Mouse (Mus musculus): Measurements from ENCODE around the gene Golga4. TPM values are rescaled to one million over a fixed set of nuclear protein-coding genes. Genes with fewer than 3 reads are reported as not detected.

The Golga4 gene
- polyA plus RNA-seq, 1 experiment from 2014 or later, result 46.2 TPM

DNA sequence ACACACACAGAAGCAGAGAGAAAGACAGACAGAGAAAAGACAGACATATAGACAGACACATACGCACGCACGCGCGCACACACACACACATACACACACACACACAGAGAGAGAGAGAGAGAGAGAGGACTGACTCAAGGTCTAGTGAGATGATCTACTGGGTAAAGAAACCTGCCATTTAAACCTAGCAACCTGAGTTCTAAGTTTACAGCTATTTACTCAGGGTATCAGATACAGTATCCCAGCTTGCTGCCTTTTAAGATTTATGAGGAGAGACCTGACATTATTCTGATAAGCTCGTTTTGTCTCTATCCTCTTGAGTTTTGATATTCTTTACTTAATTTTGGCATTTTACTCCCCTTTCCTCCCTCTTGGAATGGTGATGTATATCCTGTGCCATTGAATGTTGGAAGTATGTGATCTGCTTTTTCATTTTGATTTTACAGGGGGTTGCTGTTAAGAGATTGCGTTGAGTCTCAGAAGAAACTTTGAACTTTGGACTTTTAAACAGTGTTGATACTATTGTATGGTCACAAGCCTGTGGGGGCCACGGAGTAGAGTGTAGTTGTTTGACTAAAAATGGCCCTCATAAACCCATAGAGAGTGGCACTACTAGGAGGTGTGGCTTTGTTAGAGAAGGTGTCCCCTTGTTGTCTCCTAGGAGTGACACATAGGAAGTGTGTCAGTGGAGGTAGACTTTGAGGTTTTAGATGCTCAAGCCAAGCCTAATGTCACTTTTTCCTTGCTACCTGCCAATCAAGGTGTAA lies 13.0 kb upstream of the Golga4 start:
- Histone ChIP-seq H3K9ac (no peak overlapping the region), H3K9me3 (no peaks in the 10 kb centered on the region), H3K27ac (replicated peaks) (no peak overlapping the region), H3K4me2 (no peak overlapping the region), H3K27me3 (peaks cover 23% of the 10 kb centered on the region), H3K4me1 (replicated peaks) (peaks cover 12% of the 10 kb centered on the region), H3K36me3 (no peaks in the 10 kb centered on the region), H3K4me3 (no peak overlapping the region)
- WGBS, result 90% methylated on average over 8 of the region's 8 CpGs
- ATAC-seq (ENCODE audit: low FRiP score, low read depth), result no peak

DNA sequence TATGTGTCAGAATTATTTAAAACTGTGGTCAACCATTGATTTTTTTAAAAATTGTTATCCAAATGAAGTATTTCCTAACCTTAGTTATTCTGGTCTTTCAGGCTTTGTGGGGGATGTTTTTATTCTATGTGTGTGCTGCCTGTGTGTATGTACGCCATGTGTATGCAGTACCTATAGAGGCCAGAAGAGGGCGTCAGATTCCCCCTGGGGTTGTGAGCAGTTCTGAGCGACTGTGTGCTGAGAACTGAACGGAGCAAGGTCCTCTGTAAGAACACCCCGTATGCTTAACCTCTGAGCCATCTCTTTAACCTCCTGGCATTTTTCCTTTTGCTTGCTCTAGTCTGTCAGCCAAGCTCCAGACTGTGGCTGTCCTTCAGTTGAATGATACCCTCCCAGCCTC lies 12.0 kb upstream of the Golga4 start:
- Histone ChIP-seq H3K27me3 (peaks cover 16% of the 10 kb centered on the region), H3K4me1 (replicated peaks) (peaks cover 3% of the 10 kb centered on the region), H3K9ac (no peak overlapping the region)

DNA sequence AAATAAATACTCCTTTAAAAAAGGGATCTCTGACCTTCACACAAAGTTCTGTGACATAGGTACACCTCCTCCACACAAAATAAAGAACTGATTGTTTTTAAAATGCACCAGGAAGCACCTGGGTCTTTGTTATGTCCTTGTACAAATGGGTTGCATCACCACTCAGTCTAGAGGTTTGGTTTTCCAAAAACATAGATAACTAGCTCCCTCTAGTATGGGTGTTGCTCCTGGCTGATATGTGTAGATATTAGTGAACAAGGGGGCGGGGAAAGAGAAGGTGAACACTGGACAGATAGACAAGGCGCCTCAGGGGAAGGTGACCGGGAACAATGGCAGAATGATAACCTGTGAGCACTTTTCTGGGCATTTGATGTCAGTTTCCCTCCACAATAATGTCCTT lies 10.1 kb upstream of the Golga4 start:
- no peak for ATAC-seq (ENCODE audit: low FRiP score, low read depth)
- 88% methylated on average over 3 of the region's 3 CpGs for WGBS
- Histone ChIP-seq H3K9me3 (no peaks in the 10 kb centered on the region), H3K4me2 (no peak overlapping the region), H3K27ac (replicated peaks) (no peak overlapping the region), H3K4me1 (replicated peaks) (no peaks in the 10 kb centered on the region), H3K4me3 (no peak overlapping the region), H3K36me3 (no peaks in the 10 kb centered on the region), H3K27me3 (peaks cover 13% of the 10 kb centered on the region; the same call in 1 of the 2 replicates), H3K9ac (no peak overlapping the region)

More for the DNA sequence above, 12.0 kb upstream of the Golga4 start:
- H3K4me2 ChIP-seq, result no peak overlapping the region
- H3K4me3 ChIP-seq, result no peak overlapping the region
- ATAC-seq (ENCODE audit: low FRiP score, low read depth), result no peak
- 91% methylated on average over 5 of the region's 5 CpGs for WGBS
- no peak overlapping the region for H3K27ac ChIP-seq (replicated peaks)
- H3K9me3 ChIP-seq, result no peaks in the 10 kb centered on the region
- no peaks in the 10 kb centered on the region for H3K36me3 ChIP-seq

- H3K9ac ChIP-seq, result no peak overlapping the region
- WGBS, result 89% methylated on average over 3 of the region's 3 CpGs
- ATAC-seq (ENCODE audit: low FRiP score, low read depth), result no peak
- no peak overlapping the region for H3K4me2 ChIP-seq
- no peaks in the 10 kb centered on the region for H3K36me3 ChIP-seq
- H3K4me1 ChIP-seq (replicated peaks), result no peaks in the 10 kb centered on the region
- H3K4me3 ChIP-seq, result no peak overlapping the region
- H3K9me3 ChIP-seq, result no peaks in the 10 kb centered on the region
- H3K27ac ChIP-seq (replicated peaks), result no peak overlapping the region
- H3K27me3 ChIP-seq, result peaks cover 4% of the 10 kb centered on the region; the same call in 1 of the 2 replicates
These were observed 9.1 kb upstream of the Golga4 start for GRCm38 (mm10) chr9:118496952-118497351.

- Histone ChIP-seq H3K9me3 (no peaks in the 10 kb centered on the region), H3K4me3 (no peak overlapping the region), H3K9ac (no peak overlapping the region), H3K36me3 (no peaks in the 10 kb centered on the region), H3K27me3 (no peaks in the 10 kb centered on the region), H3K4me1 (replicated peaks) (no peaks in the 10 kb centered on the region), H3K27ac (replicated peaks) (no peak overlapping the region), H3K4me2 (no peak overlapping the region)
- WGBS, result 69% methylated on average over 7 of the region's 7 CpGs
- no peak for ATAC-seq (ENCODE audit: low FRiP score, low read depth)
These were observed 8.0 kb upstream of the Golga4 start for GRCm38 (mm10) chr9:118498061-118498460.

DNA sequence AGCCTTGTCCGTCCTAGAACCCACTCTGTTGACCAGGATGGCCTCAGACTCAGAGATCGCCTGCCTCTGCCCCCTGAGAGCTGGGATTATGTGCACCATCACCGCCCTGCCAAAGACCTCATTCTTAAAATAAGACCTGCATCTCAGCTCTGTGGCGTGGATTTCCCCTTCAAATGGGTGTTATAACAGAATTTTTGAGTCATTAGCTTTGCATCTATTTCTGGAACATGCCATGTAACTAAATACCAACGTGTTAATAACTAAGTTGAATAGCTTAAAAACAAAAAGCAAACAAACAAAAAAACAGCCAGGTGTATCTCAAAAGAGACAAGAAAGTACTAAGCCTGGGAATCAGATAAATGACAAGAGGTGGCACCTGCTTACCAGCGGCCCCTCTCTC lies 5.1 kb upstream of the Golga4 start:
- Histone ChIP-seq H3K4me3 (no peak overlapping the region), H3K4me2 (no peak overlapping the region), H3K4me1 (replicated peaks) (peaks cover 6% of the 10 kb centered on the region; the same call in 1 of the 2 replicates), H3K36me3 (no peaks in the 10 kb centered on the region), H3K9ac (no peak overlapping the region), H3K27me3 (no peaks in the 10 kb centered on the region), H3K27ac (replicated peaks) (no peak overlapping the region), H3K9me3 (no peaks in the 10 kb centered on the region)
- no peak for ATAC-seq (ENCODE audit: low FRiP score, low read depth)
- 74% methylated on average over 6 of the region's 6 CpGs for WGBS

DNA sequence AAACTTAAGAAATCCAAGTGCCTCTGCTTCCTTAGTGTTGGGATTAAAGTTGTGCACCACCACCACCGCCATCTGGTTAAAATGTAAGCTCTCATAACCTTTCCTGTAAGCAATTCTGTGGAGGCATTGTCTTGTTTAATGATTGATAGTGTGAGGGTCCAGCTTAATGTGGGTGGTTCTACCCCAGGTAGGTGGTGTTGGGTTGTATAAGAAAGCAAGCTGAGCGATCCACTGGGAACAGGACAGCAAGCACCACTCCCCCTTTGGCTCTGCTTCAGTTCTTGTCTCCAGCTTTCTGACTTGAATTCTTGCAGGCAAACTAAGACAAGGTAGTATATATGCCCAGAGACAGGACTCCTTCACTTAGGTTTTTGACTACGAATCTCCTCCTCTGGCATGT lies 1.4 kb upstream of the Golga4 start:
- no peaks in the 10 kb centered on the region for H3K9me3 ChIP-seq
- no peaks in the 10 kb centered on the region for H3K36me3 ChIP-seq
- no peak overlapping the region for H3K4me3 ChIP-seq
- WGBS, result 89% methylated on average over 3 of the region's 3 CpGs
- no peak for ATAC-seq (ENCODE audit: low FRiP score, low read depth)
- peaks cover 27% of the 10 kb centered on the region for H3K4me1 ChIP-seq (replicated peaks)
- H3K27me3 ChIP-seq, result no peaks in the 10 kb centered on the region
- no peak overlapping the region for H3K27ac ChIP-seq (replicated peaks)
- no peak overlapping the region for H3K4me2 ChIP-seq
- H3K9ac ChIP-seq, result no peak overlapping the region

- no peaks in the 10 kb centered on the region for H3K27me3 ChIP-seq
- H3K36me3 ChIP-seq, result no peaks in the 10 kb centered on the region
- peak overlapping the region; percentile 83 for H3K4me3 ChIP-seq
- peak overlapping the region; percentile 98 for H3K4me2 ChIP-seq
- ATAC-seq (ENCODE audit: low FRiP score, low read depth), result peak; percentile 62
- H3K27ac ChIP-seq (replicated peaks), result peak overlapping the region; percentile 81
- no peaks in the 10 kb centered on the region for H3K9me3 ChIP-seq
- H3K9ac ChIP-seq, result peak overlapping the region; percentile 89
- under 1% methylated on average over 57 of the region's 57 CpGs for WGBS
- peaks cover 27% of the 10 kb centered on the region for H3K4me1 ChIP-seq (replicated peaks)
These were observed 551 bp downstream of the Golga4 start for GRCm38 (mm10) chr9:118506404-118507231.

DNA sequence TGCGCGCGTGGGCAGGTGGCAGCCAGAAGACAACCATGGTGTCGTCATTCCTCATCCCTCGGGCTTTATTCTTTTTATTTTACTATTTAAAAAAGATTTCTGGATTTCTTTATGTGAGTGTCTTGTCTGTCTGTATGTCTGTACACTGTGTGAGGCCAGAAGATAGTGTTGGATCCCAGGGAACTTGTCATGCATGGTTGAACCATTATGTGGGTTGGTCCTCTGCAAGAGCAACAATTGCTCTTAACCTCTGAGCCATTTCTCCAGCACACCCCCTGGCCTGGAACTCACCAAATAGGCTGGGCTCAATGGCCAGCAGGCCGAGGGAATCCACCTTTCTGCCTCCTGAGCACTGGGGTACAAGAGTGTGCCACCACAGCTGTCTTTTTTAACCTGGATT lies 1.5 kb downstream of the Golga4 start:
- no peak for ATAC-seq (ENCODE audit: low FRiP score, low read depth)
- WGBS, result 76% methylated on average over 6 of the region's 6 CpGs
- Histone ChIP-seq H3K4me2 (peak overlapping the region; percentile 98), H3K9me3 (no peaks in the 10 kb centered on the region), H3K4me1 (replicated peaks) (peaks cover 27% of the 10 kb centered on the region), H3K27me3 (no peaks in the 10 kb centered on the region), H3K36me3 (no peaks in the 10 kb centered on the region), H3K4me3 (peak overlapping the region; percentile 83), H3K27ac (replicated peaks) (no peak overlapping the region), H3K9ac (0 out of 2 replicates have a peak overlapping the region, but pooled peaks have one; percentile 89)

- H3K36me3 ChIP-seq, result no peaks in the 10 kb centered on the region
- 84% methylated on average over 7 of the region's 7 CpGs for WGBS
These were observed 2.5 kb downstream of the Golga4 start for GRCm38 (mm10) chr9:118508601-118509000.

GRCm38 (mm10) chr9:118510941-118511690 lies 5.0 kb downstream of the Golga4 start:
- no peaks in the 10 kb centered on the region for H3K27me3 ChIP-seq
- no peak for ATAC-seq (ENCODE audit: low FRiP score, low read depth)

More at GRCm38 (mm10) chr9:118508601-118509000, 2.5 kb downstream of the Golga4 start:
- Histone ChIP-seq H3K27me3 (no peaks in the 10 kb centered on the region), H3K9me3 (no peaks in the 10 kb centered on the region), H3K27ac (replicated peaks) (no peak overlapping the region), H3K4me1 (replicated peaks) (peaks cover 27% of the 10 kb centered on the region), H3K9ac (no peak overlapping the region), H3K4me2 (peak overlapping the region; percentile 98; the same call in 1 of the 2 replicates), H3K4me3 (no peak overlapping the region)
- no peak for ATAC-seq (ENCODE audit: low FRiP score, low read depth)

More at GRCm38 (mm10) chr9:118510941-118511690, 5.0 kb downstream of the Golga4 start:
- Histone ChIP-seq H3K9me3 (no peaks in the 10 kb centered on the region), H3K36me3 (peaks cover 14% of the 10 kb centered on the region), H3K9ac (no peak overlapping the region), H3K4me1 (replicated peaks) (peaks cover 21% of the 10 kb centered on the region), H3K27ac (replicated peaks) (no peak overlapping the region), H3K4me3 (no peak overlapping the region), H3K4me2 (no peak overlapping the region)
- WGBS, result 82% methylated on average over 15 of the region's 15 CpGs

Data from hindbrain, embryonic 15.5 days (tissue).